Mouse (Mus musculus) kidney, postnatal 4 days (tissue): ENCODE measurements around the gene Yipf6.
"Not testable (repeated sequence)": the region's sequence is repeated elsewhere in the genome, so short reads cannot be mapped to it uniquely, and the experiment has no call there.

Source experiments
- DNase-seq, 2 experiments: peaks; one replicate each; pipeline ENCODE4 v3.0.0; 2021; ENCODE audit warnings: mixed read lengths in 2 of 2

Yipf6 gene

GRCm38 (mm10) chrX:98936101-98936500 is at the start of gene Yipf6:
Gene Yipf6, plus strand, starts transcription at chrX:98936316.
- no peak for DNase-seq

GRCm38 (mm10) chrX:98890072-98890405 is 46.1 kb upstream of the Yipf6 start:
- DNase-seq, result no peak

- DNase-seq, result peak; percentile 75 to 84
Measured at GRCm38 (mm10) chrX:98890406-98891116, 45.6 kb upstream of the Yipf6 start, which contains the start of gene Ophn1. Gene Ophn1, minus strand, starts transcription at chrX:98891025.

GRCm38 (mm10) chrX:98898307-98898706 is 37.8 kb upstream of the Yipf6 start:
- DNase-seq, result peak; percentile 14 to 43

- no peak for DNase-seq
Measured at GRCm38 (mm10) chrX:98904226-98904625, 31.9 kb upstream of the Yipf6 start.

DNA sequence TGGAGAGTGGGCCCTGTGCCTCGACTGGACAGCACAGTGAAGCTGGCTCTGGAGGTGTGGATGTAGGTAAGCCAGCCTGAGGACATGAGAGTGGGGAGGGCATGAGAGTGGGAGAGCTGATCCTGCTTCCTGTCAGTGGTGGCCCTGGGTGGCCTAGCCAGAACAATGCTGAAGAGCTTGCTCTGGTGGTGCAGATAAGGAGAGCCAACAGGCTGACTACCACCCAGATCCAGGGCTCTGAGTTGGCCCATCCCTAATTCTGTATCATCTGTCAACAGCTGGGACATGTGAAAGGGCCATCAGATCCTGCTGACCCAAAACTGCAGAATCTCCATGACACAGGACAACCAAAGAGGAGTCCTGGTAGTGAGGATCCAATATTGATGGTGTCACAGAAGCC is 27.2 kb upstream of the Yipf6 start:
- DNase-seq, result no peak

DNA sequence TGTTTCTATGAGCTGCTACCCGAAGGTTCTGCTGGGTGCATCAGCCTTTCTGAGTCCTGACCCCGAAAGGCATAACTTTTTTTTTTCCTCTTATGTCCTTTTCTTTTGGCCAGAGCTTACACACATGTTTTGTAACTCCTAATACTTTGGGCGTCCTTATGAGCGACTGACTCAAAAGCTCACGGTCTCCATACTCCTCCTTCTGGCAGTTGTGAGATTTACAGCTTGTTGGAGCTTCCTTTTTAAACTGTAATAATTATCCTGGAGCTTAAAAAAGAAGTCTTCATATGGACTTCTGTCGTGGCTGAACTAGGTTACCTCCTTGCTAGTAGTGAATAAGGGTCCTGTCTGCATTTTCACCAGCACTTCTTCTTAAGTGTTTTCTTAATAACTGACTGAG is 16.7 kb upstream of the Yipf6 start:
- peak; percentile 3 to 11 for DNase-seq

GRCm38 (mm10) chrX:98936707-98937554 is 815 bp downstream of the Yipf6 start:
- peak; percentile 95 to 96 for DNase-seq

DNA sequence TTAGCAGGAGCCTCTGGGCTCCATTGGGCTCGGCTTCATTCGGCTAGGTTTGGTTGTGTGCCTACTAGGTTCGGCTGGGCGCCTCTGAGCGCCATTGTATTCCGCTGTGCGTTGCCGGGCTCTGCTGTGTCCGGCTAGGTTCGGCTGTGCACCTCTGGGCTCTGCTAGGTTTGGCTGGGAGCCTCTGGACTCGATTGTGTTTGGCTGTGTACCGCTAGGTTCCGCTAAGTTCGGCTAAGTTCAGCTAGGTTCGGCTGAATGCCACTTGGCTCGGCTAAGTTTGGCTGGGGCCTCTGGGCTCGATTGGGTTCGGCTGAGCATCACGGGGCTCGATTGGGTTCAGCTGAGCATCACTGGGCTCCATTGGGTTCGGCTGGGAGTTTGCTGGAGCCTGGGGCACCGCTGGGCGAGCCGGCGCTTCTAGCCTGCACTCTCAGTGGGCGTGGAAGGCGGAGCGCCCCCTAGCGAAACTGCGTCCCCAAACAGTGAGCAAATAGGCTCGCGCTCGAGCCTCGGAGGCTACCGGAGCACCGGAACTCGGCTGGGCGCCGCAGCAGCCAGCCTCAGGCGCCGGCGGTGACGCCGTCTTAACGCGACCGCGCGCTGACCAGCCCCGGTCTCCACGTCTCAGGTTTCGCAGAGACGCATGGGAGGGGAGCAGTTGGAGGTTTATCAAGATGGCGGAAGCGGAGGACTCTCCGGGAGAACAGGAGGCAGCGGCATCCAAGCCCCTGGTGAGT is 1.6 kb downstream of the Yipf6 start:
- peak; percentile 95 to 96 for DNase-seq

DNA sequence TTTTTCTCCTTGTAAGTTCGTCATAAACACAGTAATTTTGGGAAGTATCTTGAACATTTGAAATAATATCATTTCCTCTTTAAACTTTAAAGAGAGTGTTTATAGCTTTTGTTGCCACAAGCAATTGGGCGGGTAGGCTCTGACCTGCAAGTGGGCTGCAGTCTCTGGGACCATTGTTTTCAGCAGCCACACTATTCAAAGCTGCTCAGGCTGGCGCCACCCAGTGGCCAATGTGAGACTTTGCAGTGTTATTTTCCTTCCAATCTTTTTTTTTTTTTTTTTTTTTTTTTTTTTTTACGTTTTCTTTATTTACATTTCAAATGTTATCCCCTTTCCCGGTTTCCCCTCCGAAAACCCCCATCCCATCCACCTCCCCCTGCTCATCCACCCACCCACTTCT is 17.8 kb downstream of the Yipf6 start:
- DNase-seq, result peak; percentile 43 to 50

DNA sequence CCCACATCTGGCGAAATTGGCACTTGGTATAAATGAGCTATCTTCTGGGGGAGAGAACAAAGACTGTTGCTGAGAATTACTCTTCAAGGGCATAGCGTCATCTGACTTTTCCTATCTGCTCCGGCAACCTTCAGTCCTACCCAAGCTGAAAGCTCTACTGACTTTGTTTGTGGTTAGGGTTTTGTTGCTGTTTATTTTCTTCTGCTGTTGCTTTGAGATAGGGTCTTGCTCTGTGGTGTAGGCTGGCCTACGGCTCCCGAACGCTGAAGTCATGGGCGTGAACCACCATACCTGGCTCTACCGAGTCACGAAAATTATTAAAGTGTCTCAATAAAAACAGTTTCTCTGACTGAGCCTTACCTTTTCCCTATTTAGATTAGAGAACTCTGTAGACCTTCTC is 22.2 kb downstream of the Yipf6 start:
- no peak for DNase-seq

GRCm38 (mm10) chrX:98959050-98959449 is 22.9 kb downstream of the Yipf6 start:
- no peak for DNase-seq

DNA sequence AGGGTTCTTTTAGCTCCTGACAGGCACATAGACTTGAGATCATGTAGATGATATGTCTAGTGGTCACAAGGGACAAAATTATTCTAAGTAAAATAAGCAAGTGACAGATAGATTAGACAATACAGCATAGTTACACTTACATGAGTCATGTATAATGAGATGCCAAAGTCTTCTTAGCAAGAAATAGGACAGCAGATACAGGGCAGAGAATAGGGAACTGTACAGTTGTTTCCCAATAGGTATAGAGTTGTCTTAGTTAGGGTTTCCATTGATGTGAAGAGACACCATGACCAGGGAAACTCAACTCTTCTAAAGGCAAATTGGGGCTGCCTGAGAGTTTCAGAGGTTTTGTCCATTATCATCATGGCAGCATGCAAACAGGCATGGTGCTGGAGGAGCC is 27.6 kb downstream of the Yipf6 start:
- no peak for DNase-seq

DNA sequence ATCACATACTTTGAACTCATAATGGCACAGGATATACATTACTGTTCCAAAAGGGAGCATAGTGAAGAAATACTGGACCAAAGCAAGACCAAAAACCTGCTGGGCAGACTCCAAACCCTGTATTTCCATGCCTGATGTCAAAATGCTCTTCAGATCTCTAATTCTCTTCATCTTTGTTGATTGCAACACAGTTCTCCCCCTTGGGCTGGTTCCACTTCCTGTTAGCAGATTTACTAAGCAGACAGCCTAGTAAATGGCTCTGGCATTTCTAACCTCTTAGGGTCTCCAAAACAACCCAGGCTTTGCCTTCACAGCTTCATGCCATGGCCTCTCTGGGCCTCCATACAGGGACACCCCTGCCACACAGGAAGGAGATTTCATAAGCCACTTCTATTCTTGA is 28.4 kb downstream of the Yipf6 start:
- no peak for DNase-seq

- DNase-seq, result not testable (repeated sequence)
Measured at GRCm38 (mm10) chrX:98986611-98987010, 50.5 kb downstream of the Yipf6 start.

DNA sequence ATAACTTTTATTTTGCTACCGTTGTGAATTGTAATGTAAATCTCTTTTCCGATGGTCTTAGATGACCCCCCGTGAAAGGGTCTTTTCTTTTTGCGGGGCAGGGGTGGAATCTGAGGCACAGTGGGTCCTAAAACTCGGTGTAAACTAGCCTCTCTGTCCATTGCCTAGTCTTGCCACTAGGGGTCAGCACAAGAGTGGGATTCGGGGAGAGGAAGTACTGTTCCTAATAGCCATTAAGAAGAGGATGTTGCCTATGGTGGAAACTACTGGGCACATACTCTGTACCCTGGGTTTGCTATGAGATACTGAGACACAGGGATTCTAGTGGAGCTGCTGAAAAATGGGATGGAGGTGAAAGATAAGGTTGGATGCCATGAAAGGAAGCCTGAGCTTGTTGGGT is 53.5 kb downstream of the Yipf6 start:
- DNase-seq, result peak; percentile 71 to 77
